Mouse (Mus musculus) frontal cortex, postnatal 10 days (tissue): ENCODE results near the gene Gm10251.
"Not testable (repeated sequence)": the region's sequence is repeated elsewhere in the genome, so short reads cannot be mapped to it uniquely, and the experiment has no call there.

ENCODE experiments used
- DNase-seq, 2 experiments: peaks; one replicate each; pipeline ENCODE4 v3.0.0; 2022; ENCODE audit warnings: low spot score in 2 of 2, mixed read lengths in 1 of 2

Gene Gm10251

DNA sequence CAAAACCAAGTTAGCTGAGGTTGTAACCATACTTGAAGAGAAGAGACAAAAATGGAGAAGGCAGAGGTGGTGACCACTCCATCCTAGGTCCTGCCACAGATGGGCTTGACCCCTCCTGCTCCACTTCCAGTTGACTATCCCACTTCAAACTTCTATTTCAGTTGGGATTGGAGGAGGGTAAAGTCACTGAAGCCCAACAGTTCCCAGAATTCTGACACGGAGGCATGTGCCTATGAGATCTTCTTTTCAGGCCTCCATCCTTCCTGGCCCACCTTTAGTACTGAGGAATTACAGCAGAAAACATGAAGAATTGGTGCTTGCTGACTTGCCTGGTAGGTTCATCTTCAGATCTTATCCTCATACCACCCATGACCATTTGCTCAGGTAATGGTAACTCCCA, at the start of gene Gm10251:
Gene Gm10251 (minus strand): TSS at position 101 of the 400 bp plus-strand sequence.
- not testable (repeated sequence) for DNase-seq

DNA sequence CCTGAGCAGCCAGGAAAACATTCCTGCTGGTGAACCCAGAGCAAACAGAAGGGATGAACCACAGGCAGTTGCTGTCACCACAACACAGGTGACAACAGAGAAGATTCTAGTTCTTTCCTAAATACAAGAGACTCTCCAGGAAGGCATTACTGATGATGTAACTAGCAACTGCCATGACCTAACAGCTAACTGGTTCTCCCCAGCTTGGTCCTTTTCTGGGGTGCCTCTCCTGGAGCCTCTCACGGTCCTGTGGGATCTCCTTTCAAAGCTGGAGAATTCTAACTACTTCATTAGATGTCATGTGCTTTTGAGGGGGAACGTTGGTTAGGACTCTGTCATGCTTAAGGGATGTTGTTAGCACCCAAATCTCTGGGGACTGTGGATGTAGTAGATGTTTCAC, 36.2 kb upstream of the Gm10251 start, which contains the start of gene Gm8050:
Gene Gm8050 (minus strand): TSS at position 101 of the 400 bp plus-strand sequence.
- DNase-seq: not testable (repeated sequence)

DNA sequence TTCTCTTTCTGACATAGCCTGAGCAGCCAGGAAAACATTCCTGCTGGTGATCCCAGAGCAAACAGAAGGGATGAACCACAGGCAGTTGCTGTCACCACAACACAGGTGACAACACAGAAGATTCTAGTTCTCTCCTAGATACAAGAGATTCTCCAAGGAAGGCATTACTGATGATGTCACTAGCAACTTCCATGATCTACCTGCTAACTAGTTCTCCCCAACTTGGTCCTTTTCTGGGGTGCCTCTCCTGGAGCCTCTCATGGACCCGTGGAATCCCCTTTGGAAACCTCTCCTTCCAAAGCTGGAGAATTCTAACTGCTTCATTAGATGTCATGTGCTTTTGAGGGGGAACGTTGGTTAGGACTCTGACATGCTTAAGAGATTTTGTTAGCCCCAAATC, 61.7 kb downstream of the Gm10251 start, which contains the start of gene Gm3460:
Gene Gm3460 (minus strand): TSS at position 101 of the 400 bp plus-strand sequence.
- DNase-seq: not testable (repeated sequence)

DNA sequence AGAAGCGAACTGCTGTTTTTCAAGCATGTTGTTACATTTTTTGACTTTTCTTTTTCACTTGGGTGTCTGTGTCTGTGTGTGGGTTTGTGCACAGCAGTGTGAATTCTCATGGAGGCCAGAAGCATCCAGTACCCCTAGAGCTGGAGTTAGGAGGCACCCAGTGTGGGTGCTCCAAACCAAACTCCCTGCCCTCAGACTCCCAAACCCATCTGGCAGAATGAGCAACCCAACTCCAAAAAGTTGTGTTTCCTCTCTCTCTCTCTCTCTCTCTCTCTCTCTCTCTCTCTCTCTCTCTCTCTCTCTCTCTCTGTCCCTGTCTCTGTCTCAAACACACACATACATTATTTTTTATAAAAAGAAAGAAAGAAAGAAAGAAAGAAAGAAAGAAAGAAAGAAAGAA, 77.5 kb downstream of the Gm10251 start:
- peak; percentile 6 for DNase-seq

DNA sequence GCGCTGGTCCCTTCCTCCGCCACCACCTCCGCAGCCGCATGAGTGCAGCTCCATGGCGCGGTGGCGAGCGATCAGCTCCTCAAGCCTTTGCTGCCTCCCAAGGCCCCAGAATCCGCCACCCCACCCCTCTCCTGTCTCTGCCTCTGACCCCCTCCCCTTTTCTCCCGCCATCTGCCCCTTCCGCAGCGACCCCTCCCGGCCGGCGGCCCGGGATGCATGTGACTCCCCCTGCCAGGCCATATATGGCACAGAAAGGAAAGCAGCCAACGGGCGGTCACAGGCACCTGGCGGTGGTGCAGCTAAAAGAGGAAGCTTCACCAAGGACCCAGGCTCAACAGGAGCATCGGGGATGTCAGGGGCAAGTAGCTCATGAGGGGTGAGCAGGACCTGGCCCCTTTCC, 79.0 kb downstream of the Gm10251 start:
- DNase-seq: peak; percentile 7 to 14

DNA sequence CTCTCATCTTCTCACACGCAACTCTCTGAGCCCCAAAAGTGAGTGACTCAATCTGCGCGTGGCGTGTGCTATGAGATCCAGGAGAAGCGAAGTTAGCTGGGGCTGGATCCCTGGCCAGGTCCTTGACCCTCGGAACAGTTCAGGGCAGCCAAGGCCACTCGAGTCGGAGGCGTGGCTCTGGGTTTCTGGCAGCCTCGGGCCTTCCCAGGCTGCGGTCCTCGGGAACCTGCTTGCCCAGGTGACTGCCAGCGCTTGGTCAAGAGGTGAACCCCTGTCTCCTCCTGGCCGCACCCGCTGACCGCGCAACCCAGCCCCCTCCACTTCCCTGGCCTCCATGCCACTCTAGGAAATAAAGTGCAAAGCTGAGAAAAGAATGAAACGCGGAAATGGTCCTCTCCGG, 79.4 kb downstream of the Gm10251 start:
- peak; percentile 2 to 4 for DNase-seq

DNA sequence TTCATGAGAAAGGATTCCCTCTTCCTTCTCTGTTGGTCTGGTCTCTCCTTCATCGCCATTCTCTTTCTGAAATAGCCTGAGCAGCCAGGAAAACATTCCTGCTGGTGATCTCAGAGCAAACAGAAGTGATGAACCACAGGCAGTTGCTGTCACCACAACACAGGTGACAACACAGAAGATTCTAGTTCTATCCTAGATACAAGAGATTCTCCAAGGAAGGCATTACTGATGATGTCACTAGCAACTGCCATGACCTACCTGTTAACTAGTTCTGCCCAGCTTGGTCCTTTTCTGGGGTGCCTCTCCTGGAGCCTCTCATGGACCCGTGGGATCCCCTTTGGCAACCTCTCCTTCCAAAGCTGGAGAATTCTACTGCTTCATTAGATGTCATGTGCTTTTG, 93.5 kb downstream of the Gm10251 start, which contains the start of gene Gm3629:
Gene Gm3629 (minus strand): TSS at position 101 of the 400 bp plus-strand sequence.
- not testable (repeated sequence) for DNase-seq
